Mouse (Mus musculus) CH12.LX (cell line): ENCODE measurements at regions not wholly inside any gene's neighbourhood (a gene's known extent, or its start where the extent isn't known, plus 50 kb on each side); places are given as distances from the start of the nearest gene placed in this dataset.

Source experiments
- CTCF ChIP-seq, 2 experiments: IDR thresholded peaks in 1 of 2; conservative IDR thresholded peaks in 1 of 2; 2 replicates each; pipeline ENCODE4 v1.5.1; 2011 to 2012; ENCODE audit warnings: low read depth in 2 of 2, low read length in 2 of 2, improper control_type of control experiment in 1 of 2, inconsistent platforms in 1 of 2, mild to moderate bottlenecking in 1 of 2, moderate library complexity in 1 of 2
- USF1 ChIP-seq: IDR thresholded peaks from 2 replicates; pipeline ENCODE4 v1.6.1; 2014; ENCODE audit warnings: low read depth, mild to moderate bottlenecking, inconsistent platforms, low read length, improper control_type of control experiment

DNA sequence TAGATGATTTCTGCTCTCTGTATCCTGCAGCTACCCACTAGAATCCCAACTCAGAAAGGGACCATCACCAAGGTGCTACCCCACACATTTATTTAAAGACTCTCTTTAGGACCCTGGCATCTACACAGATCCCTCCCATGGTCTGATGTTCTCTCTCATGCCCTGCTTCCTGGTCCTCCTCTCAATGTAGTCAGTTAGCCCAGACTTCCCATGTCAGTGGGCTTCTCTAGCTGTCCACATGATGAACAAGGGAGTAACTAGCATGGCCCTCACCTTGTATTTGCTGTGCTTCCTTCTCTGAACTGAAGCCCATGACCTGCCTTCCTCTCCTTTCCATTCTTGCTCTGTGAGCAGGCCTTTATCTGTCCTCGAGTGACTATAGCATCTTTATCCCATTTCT, 71.8 kb upstream of the Adam6b start:
- TF ChIP-seq USF1 (no peak), CTCF (conservative IDR thresholded peaks at IDR 0.05 in 1 of 2, IDR thresholded peaks at IDR 0.05 in 1 of 2; ENCODE audit: low read depth in 2 of 2, low read length in 2 of 2) (no peak)
